Mouse (Mus musculus): ENCODE data around the gene Prss50.
"Not testable (repeated sequence)": the region's sequence is repeated elsewhere in the genome, so short reads cannot be mapped to it uniquely, and the experiment has no call there.

The Prss50 gene

GRCm38 (mm10) chr9:110857781-110858472, at the start of gene Prss50:
Gene Prss50 (plus strand): TSS chr9:110857967.
- no peak for DNase-seq

- no peak for DNase-seq
Measured at GRCm38 (mm10) chr9:110810051-110810450, 47.7 kb upstream of the Prss50 start.

GRCm38 (mm10) chr9:110813789-110814188, 44.0 kb upstream of the Prss50 start, which contains the start of gene Prss44:
Gene Prss44 (plus strand): TSS chr9:110813994.
- DNase-seq: no peak

- DNase-seq: not testable (repeated sequence)
Measured at GRCm38 (mm10) chr9:110820546-110820945, 37.2 kb upstream of the Prss50 start.

GRCm38 (mm10) chr9:110821436-110821835, 36.3 kb upstream of the Prss50 start:
- DNase-seq: no peak

- no peak for DNase-seq
Measured at GRCm38 (mm10) chr9:110825426-110825825, 32.3 kb upstream of the Prss50 start.

- DNase-seq: no peak
Measured at GRCm38 (mm10) chr9:110825832-110826231, 31.9 kb upstream of the Prss50 start.

GRCm38 (mm10) chr9:110826390-110826789, 31.4 kb upstream of the Prss50 start, which contains the start of gene Prss43:
Gene Prss43 (plus strand): TSS chr9:110826690.
- no peak for DNase-seq

- DNase-seq: no peak
Measured at GRCm38 (mm10) chr9:110833021-110833420, 24.7 kb upstream of the Prss50 start.

- no peak for DNase-seq
Measured at GRCm38 (mm10) chr9:110834411-110834810, 23.4 kb upstream of the Prss50 start, which contains the start of gene Prss45. Gene Prss45 (plus strand): TSS chr9:110834588.

- no peak for DNase-seq
Measured at GRCm38 (mm10) chr9:110834961-110835360, 22.8 kb upstream of the Prss50 start.

GRCm38 (mm10) chr9:110836112-110836511, 21.7 kb upstream of the Prss50 start:
- no peak for DNase-seq

GRCm38 (mm10) chr9:110840905-110841304, 16.9 kb upstream of the Prss50 start:
- DNase-seq: no peak

- DNase-seq: peak; percentile 26
Measured at GRCm38 (mm10) chr9:110841438-110841837, 16.3 kb upstream of the Prss50 start.

- no peak for DNase-seq
Measured at GRCm38 (mm10) chr9:110844206-110844605, 13.6 kb upstream of the Prss50 start, which contains the start of gene Prss46. Gene Prss46 (plus strand): TSS chr9:110844506.

GRCm38 (mm10) chr9:110849162-110849561, 8.6 kb upstream of the Prss50 start:
- DNase-seq: no peak

GRCm38 (mm10) chr9:110855903-110856302, 1.9 kb upstream of the Prss50 start:
- DNase-seq: no peak

- no peak for DNase-seq
Measured at GRCm38 (mm10) chr9:110856920-110857319, 847 bp upstream of the Prss50 start.

- DNase-seq: no peak
Measured at GRCm38 (mm10) chr9:110858523-110858922, 756 bp downstream of the Prss50 start.

- no peak for DNase-seq
Measured at GRCm38 (mm10) chr9:110858967-110859596, 1.3 kb downstream of the Prss50 start.

GRCm38 (mm10) chr9:110871030-110871429, 13.3 kb downstream of the Prss50 start:
- DNase-seq: peak; percentile 72

- DNase-seq: no peak
Measured at GRCm38 (mm10) chr9:110873681-110874659, 16.2 kb downstream of the Prss50 start.

- DNase-seq: no peak
Measured at GRCm38 (mm10) chr9:110874660-110875191, 17.0 kb downstream of the Prss50 start.
